Mouse (Mus musculus): ENCODE measurements at regions not wholly inside any gene's neighbourhood (a gene's known extent, or its start where the extent isn't known, plus 50 kb on each side); places are given as distances from the start of the nearest gene placed in this dataset.

DNA sequence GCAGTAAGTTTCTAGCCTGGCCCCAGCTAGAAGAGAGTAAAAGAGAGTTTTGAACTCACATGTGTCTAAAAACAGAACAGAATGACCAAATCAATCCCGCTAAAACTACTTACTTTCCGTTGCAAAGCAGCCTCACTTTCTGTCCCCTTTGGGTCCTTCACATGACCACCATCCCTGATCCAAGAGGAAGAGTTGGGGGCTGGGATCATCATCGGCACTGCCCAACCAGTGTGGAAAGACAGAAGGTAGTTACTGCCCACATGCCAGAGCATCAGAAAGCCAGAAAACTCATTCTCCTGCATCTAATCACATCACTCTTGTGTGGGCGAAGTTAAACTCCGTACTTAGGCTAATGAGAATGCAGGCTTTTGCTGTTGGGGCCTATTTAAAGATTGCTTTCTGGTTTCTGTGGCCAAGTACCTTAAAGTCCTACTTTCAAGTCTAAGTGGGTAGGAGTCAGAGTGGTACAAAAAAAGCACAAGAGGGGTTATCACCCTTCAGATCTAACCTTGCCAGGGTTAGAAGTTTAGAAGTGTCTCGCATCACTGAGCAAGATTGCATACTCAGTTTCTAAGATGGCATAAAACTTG, 184.0 kb upstream of the Cited2 start:
- Histone ChIP-seq H3K4me2 (ENCODE audit: low read depth, low read length, poor library complexity, severe bottlenecking) (no peak overlapping the region), H3K9ac (replicated peaks; ENCODE audit: low read length, poor library complexity, severe bottlenecking) (no peak overlapping the region), H3K36me3 (ENCODE audit: insufficient read depth, low read length) (no peaks in the 10 kb centered on the region), H3K9me3 (ENCODE audit: low read length) (no peaks in the 10 kb centered on the region), H3K4me1 (ENCODE audit: insufficient read depth, low read length) (no peaks in the 10 kb centered on the region), H3K4me3 (ENCODE audit: low read depth, low read length) (no peak overlapping the region), H3K27ac (ENCODE audit: low read depth, low read length) (no peak overlapping the region), H3K27me3 (ENCODE audit: insufficient read depth, low read length) (no peaks in the 10 kb centered on the region)
- no peak for TF ChIP-seq CTCF (IDR thresholded peaks at IDR 0.05)
- 93% methylated on average over 6 of the region's 6 CpGs for WGBS
- ATAC-seq (ENCODE audit: low FRiP score), result no peak
- no peak for DNase-seq (ENCODE audit: low spot score)

DNA sequence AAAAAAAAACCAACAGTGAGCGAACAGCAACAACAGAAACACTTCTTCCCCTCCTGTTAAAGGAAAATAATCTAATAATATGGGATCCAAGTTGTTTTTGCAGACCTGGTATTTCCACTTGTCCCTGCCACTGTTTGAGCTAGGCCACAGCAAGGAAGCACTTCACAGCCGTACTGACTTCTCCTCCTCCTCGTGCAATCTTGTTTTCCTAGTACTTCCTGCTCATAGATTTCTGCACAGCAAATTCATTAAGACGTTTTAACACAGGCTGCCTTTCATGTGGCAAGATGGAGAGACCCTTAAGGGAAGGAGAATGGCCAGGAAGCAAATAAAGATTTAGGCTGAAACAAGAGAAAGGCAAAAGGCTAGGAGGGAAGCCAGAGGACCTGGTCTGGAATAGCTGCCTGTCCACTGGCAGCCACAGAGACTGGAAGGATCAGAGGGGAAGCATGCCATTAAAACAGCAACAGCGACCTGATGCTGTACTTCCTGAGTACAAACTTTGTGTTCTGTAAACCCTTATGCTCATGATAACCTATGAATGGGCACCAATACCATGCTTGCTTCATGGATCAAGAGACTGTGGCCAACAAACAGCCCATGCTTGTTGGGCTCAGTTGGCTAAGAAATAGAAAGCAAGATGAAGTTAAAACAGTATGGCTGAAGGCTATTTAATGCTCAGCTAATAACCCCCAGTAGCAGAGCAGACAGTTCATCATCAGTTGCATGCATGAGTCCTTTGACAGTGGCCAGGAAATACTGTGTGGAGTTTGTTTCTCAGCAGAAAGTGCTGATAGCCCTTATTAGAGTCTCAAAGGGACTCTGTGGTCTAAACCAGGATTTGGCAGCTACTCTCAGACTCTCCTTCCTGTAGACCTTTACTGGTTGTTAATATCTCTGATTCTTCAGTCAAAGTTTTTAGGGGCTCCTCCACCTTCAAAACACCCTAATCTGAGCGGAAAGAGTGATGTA, 182.3 kb upstream of the Cited2 start:
- H3K27ac ChIP-seq (ENCODE audit: low read depth, low read length), result no peak overlapping the region
- H3K9me3 ChIP-seq (ENCODE audit: low read length), result no peaks in the 10 kb centered on the region
- no peaks in the 10 kb centered on the region for H3K4me1 ChIP-seq (ENCODE audit: insufficient read depth, low read length)
- no peak for ATAC-seq (ENCODE audit: low FRiP score)
- 74% methylated on average over 6 of the region's 6 CpGs for WGBS
- DNase-seq (ENCODE audit: low spot score), result no peak
- no peak for TF ChIP-seq CTCF (IDR thresholded peaks at IDR 0.05)
- no peaks in the 10 kb centered on the region for H3K27me3 ChIP-seq (ENCODE audit: insufficient read depth, low read length)
- no peaks in the 10 kb centered on the region for H3K36me3 ChIP-seq (ENCODE audit: insufficient read depth, low read length)
- H3K4me2 ChIP-seq (ENCODE audit: low read depth, low read length, poor library complexity, severe bottlenecking), result no peak overlapping the region
- H3K9ac ChIP-seq (replicated peaks; ENCODE audit: low read length, poor library complexity, severe bottlenecking), result no peak overlapping the region
- H3K4me3 ChIP-seq (ENCODE audit: low read depth, low read length), result no peak overlapping the region

DNA sequence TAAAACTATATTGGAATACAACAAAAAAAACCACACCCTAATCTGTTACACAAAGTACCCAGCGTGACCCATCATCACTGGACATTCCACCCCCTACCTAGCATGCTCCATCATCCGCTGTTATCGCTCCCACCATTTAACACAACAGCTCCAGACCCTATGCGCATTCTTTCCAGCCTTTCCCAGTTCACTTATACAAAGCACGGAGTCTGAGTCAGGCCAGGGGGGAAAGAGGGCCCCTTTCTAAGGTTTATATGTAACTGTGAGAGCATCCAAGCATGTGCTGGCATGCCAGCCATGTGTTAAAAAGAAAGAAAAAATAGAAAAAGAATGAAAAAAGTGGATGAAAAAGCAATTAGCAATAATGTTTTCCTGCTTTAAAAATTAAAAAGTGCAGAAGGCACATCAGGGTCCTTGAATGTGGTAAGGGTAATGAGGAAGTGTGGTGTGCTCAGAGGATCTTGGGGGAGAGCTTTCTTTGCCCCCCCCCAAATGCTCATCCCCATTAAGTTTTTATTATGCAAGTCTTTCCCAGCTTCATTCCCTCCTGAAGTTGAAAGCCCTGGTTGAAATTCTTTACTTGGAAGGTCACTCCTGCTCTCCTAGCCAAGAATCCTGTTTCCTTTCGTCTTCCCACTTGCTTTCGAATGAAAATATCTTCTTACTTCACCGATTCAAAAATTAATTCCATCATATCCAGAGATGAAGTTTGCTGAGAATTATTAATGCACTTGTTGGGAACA, 180.7 kb upstream of the Cited2 start:
- Histone ChIP-seq H3K9me3 (ENCODE audit: low read length) (no peaks in the 10 kb centered on the region), H3K4me2 (ENCODE audit: low read depth, low read length, poor library complexity, severe bottlenecking) (no peak overlapping the region), H3K4me3 (ENCODE audit: low read depth, low read length) (no peak overlapping the region), H3K27me3 (ENCODE audit: insufficient read depth, low read length) (no peaks in the 10 kb centered on the region), H3K27ac (ENCODE audit: low read depth, low read length) (no peak overlapping the region), H3K9ac (replicated peaks; ENCODE audit: low read length, poor library complexity, severe bottlenecking) (no peak overlapping the region), H3K4me1 (ENCODE audit: insufficient read depth, low read length) (no peaks in the 10 kb centered on the region), H3K36me3 (ENCODE audit: insufficient read depth, low read length) (no peaks in the 10 kb centered on the region)
- 83% methylated on average over 8 of the region's 8 CpGs for WGBS
- TF ChIP-seq CTCF (IDR thresholded peaks at IDR 0.05), result no peak
- DNase-seq (ENCODE audit: low spot score), result no peak
- no peak for ATAC-seq (ENCODE audit: low FRiP score)

DNA sequence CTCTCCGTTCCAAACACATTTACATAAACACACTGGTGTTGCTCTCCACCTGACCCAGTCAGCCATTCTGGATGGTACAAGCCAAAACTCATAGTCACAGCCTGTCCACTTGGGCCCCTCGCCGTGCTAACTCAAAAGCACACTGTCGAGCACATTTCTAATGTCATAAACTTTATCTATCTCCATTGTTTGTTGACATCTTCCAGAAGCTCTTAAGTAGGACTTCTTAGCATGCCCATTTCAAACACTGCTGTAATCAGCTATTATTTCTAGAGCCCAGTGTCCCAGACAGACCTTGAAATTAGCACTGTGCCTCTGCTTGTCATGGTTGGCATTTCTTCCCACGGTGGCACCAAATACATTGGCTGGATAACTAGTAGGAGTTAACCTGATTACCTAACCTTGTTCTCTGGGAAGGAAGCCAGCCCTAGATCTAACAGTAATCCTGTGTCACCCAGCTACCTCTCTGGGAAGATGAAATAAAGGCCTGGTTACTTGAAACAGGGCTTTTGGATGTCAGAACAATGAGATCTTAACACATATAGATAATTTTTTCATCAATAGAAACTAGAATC, 180.1 kb upstream of the Cited2 start:
- WGBS, result 90% methylated on average over 5 of the region's 5 CpGs
- H3K27ac ChIP-seq (ENCODE audit: low read depth, low read length), result no peak overlapping the region

DNA sequence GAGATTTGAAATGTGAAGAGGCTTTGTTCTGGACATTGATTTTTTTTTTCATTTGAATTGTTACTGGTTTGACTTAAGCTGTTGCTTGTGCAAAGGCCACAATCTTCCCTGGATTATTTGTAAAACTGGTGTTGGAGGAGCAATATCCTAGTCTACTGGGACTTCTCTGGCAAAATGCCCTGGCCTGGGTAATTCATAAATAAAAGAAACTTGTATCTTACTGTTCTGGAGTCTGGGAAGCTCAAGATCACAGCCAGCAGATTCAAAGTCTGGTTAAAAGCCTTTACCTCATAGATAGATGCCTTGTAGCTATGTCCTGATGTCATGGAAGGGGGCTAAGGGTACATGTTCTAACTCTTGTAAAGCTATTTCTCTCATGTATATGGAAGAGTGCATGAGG, 177.7 kb upstream of the Cited2 start:
- Histone ChIP-seq H3K27me3 (ENCODE audit: insufficient read depth, low read length) (no peaks in the 10 kb centered on the region), H3K36me3 (ENCODE audit: insufficient read depth, low read length) (no peaks in the 10 kb centered on the region), H3K4me2 (ENCODE audit: low read depth, low read length, poor library complexity, severe bottlenecking) (no peak overlapping the region), H3K4me3 (ENCODE audit: low read depth, low read length) (no peak overlapping the region), H3K27ac (ENCODE audit: low read depth, low read length) (no peak overlapping the region), H3K9ac (replicated peaks; ENCODE audit: low read length, poor library complexity, severe bottlenecking) (no peak overlapping the region), H3K4me1 (ENCODE audit: insufficient read depth, low read length) (no peaks in the 10 kb centered on the region), H3K9me3 (ENCODE audit: low read length) (no peaks in the 10 kb centered on the region)
- DNase-seq (ENCODE audit: low spot score) (no peak), ATAC-seq (ENCODE audit: low FRiP score) (no peak)
- TF ChIP-seq CTCF (IDR thresholded peaks at IDR 0.05), result no peak

More for the DNA sequence above, 180.1 kb upstream of the Cited2 start:
- DNase-seq (ENCODE audit: low spot score), result no peak
- no peak overlapping the region for H3K9ac ChIP-seq (replicated peaks; ENCODE audit: low read length, poor library complexity, severe bottlenecking)
- no peaks in the 10 kb centered on the region for H3K27me3 ChIP-seq (ENCODE audit: insufficient read depth, low read length)
- TF ChIP-seq CTCF (IDR thresholded peaks at IDR 0.05), result no peak
- H3K4me1 ChIP-seq (ENCODE audit: insufficient read depth, low read length), result no peaks in the 10 kb centered on the region
- H3K4me3 ChIP-seq (ENCODE audit: low read depth, low read length), result no peak overlapping the region
- no peaks in the 10 kb centered on the region for H3K36me3 ChIP-seq (ENCODE audit: insufficient read depth, low read length)
- ATAC-seq (ENCODE audit: low FRiP score), result no peak
- no peaks in the 10 kb centered on the region for H3K9me3 ChIP-seq (ENCODE audit: low read length)
- no peak overlapping the region for H3K4me2 ChIP-seq (ENCODE audit: low read depth, low read length, poor library complexity, severe bottlenecking)

Measured in midbrain, postnatal 0 days (tissue).